Mouse (Mus musculus): ENCODE data around the gene Cpsf4. TPM values are rescaled to one million over a fixed set of nuclear protein-coding genes. Genes with fewer than 3 reads are reported as not detected.

The Cpsf4 gene
- total RNA-seq, 1 experiment = 73.2 TPM

DNA sequence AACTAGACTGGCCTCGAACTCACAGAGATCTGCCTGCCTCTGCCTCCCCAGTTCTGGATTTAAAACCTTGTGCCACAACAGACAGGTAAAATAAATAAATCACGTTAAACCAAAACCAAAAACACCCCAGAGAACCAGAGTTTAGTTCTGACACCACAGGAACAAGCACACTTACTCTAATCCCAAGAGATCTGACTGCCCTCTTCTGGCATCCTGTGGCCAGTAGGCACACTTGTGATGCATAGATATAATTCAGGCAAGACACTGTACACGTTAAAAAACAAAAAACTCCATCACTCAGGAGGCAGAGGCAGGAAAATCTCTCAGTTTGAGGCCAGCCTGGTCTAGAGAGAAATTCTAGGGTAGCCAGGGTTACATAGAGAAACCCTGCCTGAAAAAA is 35.4 kb downstream of the Cpsf4 start:
- Histone ChIP-seq H3K9me3 (ENCODE audit: control insufficient read depth, insufficient read depth, low read depth, low read length) (no peaks in the 10 kb centered on the region), H3K36me3 (ENCODE audit: control insufficient read depth, insufficient read depth, low read length, poor library complexity, severe bottlenecking) (no peaks in the 10 kb centered on the region; the same call in 1 of the 2 replicates), H3K4me3 (ENCODE audit: insufficient read depth in 1 of 2, low read depth in 1 of 2, low read length in 2 of 2, poor library complexity in 1 of 2, severe bottlenecking in 1 of 2) (no peak overlapping the region), H3K9ac (ENCODE audit: insufficient read depth, low read depth, low read length, poor library complexity, severe bottlenecking) (no peak overlapping the region), H3K27ac (ENCODE audit: insufficient read depth, low read depth, low read length, poor library complexity, severe bottlenecking) (no peak overlapping the region), H3K4me1 (ENCODE audit: control insufficient read depth in 2 of 2, insufficient read depth in 2 of 2, low read length in 2 of 2, poor library complexity in 1 of 2) (0 out of 4 replicates have a peak, but pooled peaks cover 0 to under 1% of the 10 kb centered on the region in 2 experiments)
- in situ Hi-C loops (cut with MboI; ENCODE audit: low sequenced_read_pairs in 2 of 2, unreplicated experiment in 2 of 2) = no loop called here
- no peak for DNase-seq (ENCODE audit: low read depth, low spot score)
- TF ChIP-seq CHD2 (IDR thresholded peaks at IDR 0.05; ENCODE audit: low read depth, low read length) (no peak), ZC3H11A (IDR thresholded peaks at IDR 0.05; ENCODE audit: borderline replicate concordance, low read depth, low read length) (no peak), ZNF384 (IDR thresholded peaks at IDR 0.05; ENCODE audit: low read depth, low read length) (no peak), HCFC1 (IDR thresholded peaks at IDR 0.05; ENCODE audit: borderline replicate concordance, insufficient read depth, low read length) (no peak), MAFK (IDR thresholded peaks at IDR 0.05; ENCODE audit: insufficient read depth, low read depth, low read length) (no peak)

GRCm38 (mm10) chr5:145203936-145204691 is 37.1 kb downstream of the Cpsf4 start, which contains the start of gene Zkscan5:
TSS of gene Zkscan5 (plus strand) at chr5:145204562.
- H3K4me3 ChIP-seq (ENCODE audit: insufficient read depth in 1 of 2, low read depth in 1 of 2, low read length in 2 of 2, poor library complexity in 1 of 2, severe bottlenecking in 1 of 2) = peak within 1 kb of the TSS; percentile 92 to 100
- H3K36me3 ChIP-seq (ENCODE audit: control insufficient read depth, insufficient read depth, low read length, poor library complexity, severe bottlenecking) = no peaks in the 10 kb centered on the region; the same call in 1 of the 2 replicates

GRCm38 (mm10) chr5:145205041-145205440 is 38.0 kb downstream of the Cpsf4 start:
- no peaks in the 10 kb centered on the region for H3K9me3 ChIP-seq (ENCODE audit: control insufficient read depth, insufficient read depth, low read depth, low read length)
- H3K27ac ChIP-seq (ENCODE audit: insufficient read depth, low read depth, low read length, poor library complexity, severe bottlenecking) = no peak overlapping the region
- H3K4me1 ChIP-seq (ENCODE audit: control insufficient read depth in 2 of 2, insufficient read depth in 2 of 2, low read length in 2 of 2, poor library complexity in 1 of 2) = peaks cover 0 to 5% of the 10 kb centered on the region in 2 experiments; a peak in 1 of 4 replicates
- in situ Hi-C loops (cut with MboI; ENCODE audit: low sequenced_read_pairs in 2 of 2, unreplicated experiment in 2 of 2) = no loop called here
- peak overlapping the region; percentile 57 to 100 for H3K4me3 ChIP-seq (ENCODE audit: insufficient read depth in 1 of 2, low read depth in 1 of 2, low read length in 2 of 2, poor library complexity in 1 of 2, severe bottlenecking in 1 of 2)
- peak overlapping the region; percentile 68 for H3K9ac ChIP-seq (ENCODE audit: insufficient read depth, low read depth, low read length, poor library complexity, severe bottlenecking)
- TF ChIP-seq ZC3H11A (IDR thresholded peaks at IDR 0.05; ENCODE audit: borderline replicate concordance, low read depth, low read length) = no peak
- no peak for TF ChIP-seq CHD2 (IDR thresholded peaks at IDR 0.05; ENCODE audit: low read depth, low read length)
- TF ChIP-seq HCFC1 (IDR thresholded peaks at IDR 0.05; ENCODE audit: borderline replicate concordance, insufficient read depth, low read length) = no peak
- no peak for TF ChIP-seq MAFK (IDR thresholded peaks at IDR 0.05; ENCODE audit: insufficient read depth, low read depth, low read length)
- TF ChIP-seq ZNF384 (IDR thresholded peaks at IDR 0.05; ENCODE audit: low read depth, low read length) = no peak
- no peak for DNase-seq (ENCODE audit: low read depth, low spot score)
- no peaks in the 10 kb centered on the region; the same call in 1 of the 2 replicates for H3K36me3 ChIP-seq (ENCODE audit: control insufficient read depth, insufficient read depth, low read length, poor library complexity, severe bottlenecking)

More at GRCm38 (mm10) chr5:145203936-145204691, 37.1 kb downstream of the Cpsf4 start, which contains the start of gene Zkscan5:
- peak within 1 kb of the TSS; percentile 15 for H3K27ac ChIP-seq (ENCODE audit: insufficient read depth, low read depth, low read length, poor library complexity, severe bottlenecking)
- H3K9me3 ChIP-seq (ENCODE audit: control insufficient read depth, insufficient read depth, low read depth, low read length) = no peaks in the 10 kb centered on the region
- peak; percentile 97 for DNase-seq (ENCODE audit: low read depth, low spot score)
- TF ChIP-seq MAFK (IDR thresholded peaks at IDR 0.05; ENCODE audit: insufficient read depth, low read depth, low read length) (no peak), HCFC1 (IDR thresholded peaks at IDR 0.05; ENCODE audit: borderline replicate concordance, insufficient read depth, low read length) (peak; percentile 86)
- peak within 1 kb of the TSS; percentile 91 for H3K9ac ChIP-seq (ENCODE audit: insufficient read depth, low read depth, low read length, poor library complexity, severe bottlenecking)
- peaks cover 0 to 5% of the 10 kb centered on the region in 2 experiments; a peak in 1 of 4 replicates for H3K4me1 ChIP-seq (ENCODE audit: control insufficient read depth in 2 of 2, insufficient read depth in 2 of 2, low read length in 2 of 2, poor library complexity in 1 of 2)
- in situ Hi-C loops (cut with MboI; ENCODE audit: low sequenced_read_pairs in 2 of 2, unreplicated experiment in 2 of 2) = no loop called here

DNA sequence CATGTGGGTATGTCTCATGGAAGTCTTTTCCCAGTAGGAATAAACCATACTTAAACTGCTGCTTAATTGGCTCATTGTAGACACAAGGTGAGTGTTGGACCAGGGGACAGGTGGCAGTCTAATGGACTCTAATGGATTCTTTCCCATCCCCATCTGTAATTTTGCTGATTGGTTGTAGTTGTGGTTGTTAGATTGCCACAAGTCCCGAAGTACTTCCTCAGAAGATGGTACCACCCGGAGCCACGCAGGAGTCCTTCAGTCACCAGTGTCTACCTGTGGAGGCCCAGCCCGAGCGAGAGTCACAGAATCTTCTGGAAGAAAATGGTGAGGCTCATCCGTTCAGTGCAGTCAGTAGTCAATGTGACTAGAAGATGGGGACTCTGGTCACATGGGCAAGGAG is 40.4 kb downstream of the Cpsf4 start:
- TF ChIP-seq MAFK (IDR thresholded peaks at IDR 0.05; ENCODE audit: insufficient read depth, low read depth, low read length) (no peak), HCFC1 (IDR thresholded peaks at IDR 0.05; ENCODE audit: borderline replicate concordance, insufficient read depth, low read length) (no peak), ZNF384 (IDR thresholded peaks at IDR 0.05; ENCODE audit: low read depth, low read length) (no peak), CHD2 (IDR thresholded peaks at IDR 0.05; ENCODE audit: low read depth, low read length) (no peak), ZC3H11A (IDR thresholded peaks at IDR 0.05; ENCODE audit: borderline replicate concordance, low read depth, low read length) (no peak)
- no peak for DNase-seq (ENCODE audit: low read depth, low spot score)
- no peak overlapping the region for H3K4me3 ChIP-seq (ENCODE audit: insufficient read depth in 1 of 2, low read depth in 1 of 2, low read length in 2 of 2, poor library complexity in 1 of 2, severe bottlenecking in 1 of 2)
- no peak overlapping the region for H3K27ac ChIP-seq (ENCODE audit: insufficient read depth, low read depth, low read length, poor library complexity, severe bottlenecking)
- in situ Hi-C loops (cut with MboI; ENCODE audit: low sequenced_read_pairs in 2 of 2, unreplicated experiment in 2 of 2) = no loop called here
- no peak overlapping the region for H3K9ac ChIP-seq (ENCODE audit: insufficient read depth, low read depth, low read length, poor library complexity, severe bottlenecking)
- no peaks in the 10 kb centered on the region for H3K9me3 ChIP-seq (ENCODE audit: control insufficient read depth, insufficient read depth, low read depth, low read length)
- H3K36me3 ChIP-seq (ENCODE audit: control insufficient read depth, insufficient read depth, low read length, poor library complexity, severe bottlenecking) = no peaks in the 10 kb centered on the region; the same call in 1 of the 2 replicates
- H3K4me1 ChIP-seq (ENCODE audit: control insufficient read depth in 2 of 2, insufficient read depth in 2 of 2, low read length in 2 of 2, poor library complexity in 1 of 2) = peaks cover 0 to 5% of the 10 kb centered on the region in 2 experiments; a peak in 1 of 4 replicates
